Mouse (Mus musculus): ENCODE measurements around the gene Tmem106c. TPM values are rescaled to one million over a fixed set of nuclear protein-coding genes. Genes with fewer than 3 reads are reported as not detected.

Tmem106c gene
- polyA plus RNA-seq, 1 experiment from 2014 or later, result 14.8 TPM

Other genes with a start within 250 kb of the Tmem106c start
- gene Endou, start 232.9 kb upstream of the Tmem106c start, polyA plus RNA-seq (2015; fragmentation: Nextera tagmentation; extraction: Ambion mirVana), result 0.07 TPM in 1 of 2 replicates, not detected in the other
- 1.2 and 1.8 TPM in 2 replicates for gene Rapgef3, start 196.2 kb upstream of the Tmem106c start, polyA plus RNA-seq (2015; fragmentation: Nextera tagmentation; extraction: Ambion mirVana)
- 89.5 and 101 TPM in 2 replicates for gene Slc48a1, start 185.7 kb upstream of the Tmem106c start, polyA plus RNA-seq (2015; fragmentation: Nextera tagmentation; extraction: Ambion mirVana)
- gene Hdac7, start 119.7 kb upstream of the Tmem106c start, polyA plus RNA-seq (2015; fragmentation: Nextera tagmentation; extraction: Ambion mirVana), result 8.0 and 8.3 TPM in 2 replicates
- 0.22 and 0.41 TPM in 2 replicates for gene Vdr, start 53.6 kb upstream of the Tmem106c start, polyA plus RNA-seq (2015; fragmentation: Nextera tagmentation; extraction: Ambion mirVana)
- 0.27 and 0.28 TPM in 2 replicates for gene Col2a1, start 40.5 kb downstream of the Tmem106c start, polyA plus RNA-seq (2015; fragmentation: Nextera tagmentation; extraction: Ambion mirVana)
- gene Pfkm, start 128.4 kb downstream of the Tmem106c start, polyA plus RNA-seq (2015; fragmentation: Nextera tagmentation; extraction: Ambion mirVana), result 26.7 and 28.1 TPM in 2 replicates
- gene Senp1, start 129.5 kb downstream of the Tmem106c start, polyA plus RNA-seq (2015; fragmentation: Nextera tagmentation; extraction: Ambion mirVana), result 17.1 and 21.7 TPM in 2 replicates
- gene Asb8, start 201.4 kb downstream of the Tmem106c start, polyA plus RNA-seq (2015; fragmentation: Nextera tagmentation; extraction: Ambion mirVana), result 23.7 and 25.4 TPM in 2 replicates
- 0.07 TPM in 1 of 2 replicates, not detected in the other for gene Ccdc184, start 203.0 kb downstream of the Tmem106c start, polyA plus RNA-seq (2015; fragmentation: Nextera tagmentation; extraction: Ambion mirVana)
- not detected in 2 replicates for gene Olfr288, start 231.3 kb downstream of the Tmem106c start, polyA plus RNA-seq (2015; fragmentation: Nextera tagmentation; extraction: Ambion mirVana)